Mouse (Mus musculus): Measurements from ENCODE around the gene Ephb2. TPM values are rescaled to one million over a fixed set of nuclear protein-coding genes. Genes with fewer than 3 reads are reported as not detected.

The Ephb2 gene
- total and polyA plus RNA-seq, 3 experiments = 0.08 TPM; not detected in 2

DNA sequence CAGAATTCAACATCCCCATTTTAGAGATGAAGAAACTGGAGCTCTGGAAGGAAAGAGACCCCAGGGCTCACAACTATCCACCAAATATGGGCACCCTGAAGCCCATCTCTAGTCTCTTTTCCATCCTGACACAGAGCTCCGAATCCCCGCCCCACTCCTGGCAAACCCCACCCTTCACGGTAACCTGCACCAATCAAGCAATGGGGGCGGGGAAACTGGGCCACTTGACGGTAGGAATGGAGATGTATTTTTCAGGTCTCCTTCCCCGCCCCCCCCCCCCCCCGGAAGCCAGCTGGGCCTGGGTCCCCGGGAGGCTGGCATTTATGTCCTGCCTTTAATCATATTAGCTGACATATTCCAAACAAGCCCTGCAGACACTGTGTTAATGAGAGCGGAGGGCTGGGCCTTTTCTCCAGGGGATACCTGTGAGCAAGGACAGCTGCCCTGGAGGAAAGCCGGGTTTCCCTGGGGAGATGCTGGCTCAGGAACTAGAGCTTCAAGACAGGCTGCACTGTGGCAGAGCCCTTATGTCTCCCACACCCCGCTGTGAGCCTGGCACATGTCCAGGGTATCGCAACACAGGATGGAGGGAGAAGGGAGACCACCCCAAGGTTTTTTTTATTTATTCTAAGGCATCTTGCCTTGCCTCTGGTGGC lies 32.0 kb upstream of the Ephb2 start:
- Histone ChIP-seq H3K4me3 (replicated peaks in 1 of 3; ENCODE audit: low read depth in 2 of 3, low read length in 2 of 3, poor library complexity in 1 of 3) (no peak overlapping the region), H3K4me1 (ENCODE audit: control insufficient read depth in 1 of 2, insufficient read depth in 2 of 2) (no peaks in the 10 kb centered on the region), H3K4me2 (ENCODE audit: insufficient read depth, low read depth, poor library complexity, severe bottlenecking) (no peak overlapping the region), H3K9me3 (replicated peaks; ENCODE audit: low read length) (no peaks in the 10 kb centered on the region), H3K9ac (ENCODE audit: insufficient read depth, low read depth) (no peak overlapping the region), H3K27me3 (replicated peaks) (peaks cover 82% of the 10 kb centered on the region), H3K27ac (ENCODE audit: insufficient read depth, low read depth) (no peak overlapping the region), H3K79me2 (replicated peaks; ENCODE audit: control insufficient read depth, extremely low read depth, insufficient read depth, poor library complexity, severe bottlenecking) (no peaks in the 10 kb centered on the region), H3K36me3 (replicated peaks in 1 of 2; ENCODE audit: control insufficient read depth in 1 of 2, insufficient read depth in 1 of 2, low read length in 1 of 2) (no peaks in the 10 kb centered on the region)
- TF ChIP-seq BHLHE40 (IDR thresholded peaks at IDR 0.05; ENCODE audit: low read depth, low read length) = no peak
- no peak for TF ChIP-seq ZC3H11A (IDR thresholded peaks at IDR 0.05; ENCODE audit: low read depth, low read length)
- TF ChIP-seq MAX (IDR thresholded peaks at IDR 0.05; ENCODE audit: low read length) = no peak
- TF ChIP-seq USF2 (conservative IDR thresholded peaks at IDR 0.05; ENCODE audit: low read depth, low read length) = no peak
- in situ Hi-C loops (cut with MboI; ENCODE audit: low pct_ligation_motif_present, low pct_unique_long_range_greater_than_20kb, low sequenced_read_pairs) (no loop called here), dilution Hi-C loops (cut with MboI; ENCODE audit: extremely low pct_ligation_motif_present, extremely low pct_unique_long_range_greater_than_20kb, low sequenced_read_pairs) (no loop called here)
- no peak for DNase-seq (ENCODE audit: extremely low read depth)

DNA sequence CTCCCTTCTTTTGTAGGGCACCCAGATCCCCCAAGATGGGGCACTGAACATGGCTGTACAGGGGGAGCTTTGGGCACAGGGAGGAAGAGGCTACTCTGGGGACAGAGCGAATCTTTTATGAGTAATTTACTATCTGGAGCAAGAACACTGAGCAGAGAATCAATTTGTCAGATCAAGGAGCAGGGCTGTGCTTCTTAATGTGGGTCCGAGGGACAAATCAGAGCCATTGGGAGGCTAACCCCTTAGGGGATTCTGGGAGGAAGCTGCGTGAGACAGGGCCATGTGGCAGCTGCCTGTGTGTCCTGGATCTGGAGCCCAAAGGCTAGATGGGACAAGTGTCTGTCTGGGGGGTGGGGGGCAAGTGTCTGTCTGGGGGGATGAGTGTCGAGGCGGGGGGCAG lies 29.7 kb upstream of the Ephb2 start:
- peaks cover 90% of the 10 kb centered on the region for H3K27me3 ChIP-seq (replicated peaks)
- no peaks in the 10 kb centered on the region for H3K79me2 ChIP-seq (replicated peaks; ENCODE audit: control insufficient read depth, extremely low read depth, insufficient read depth, poor library complexity, severe bottlenecking)
- no peak overlapping the region for H3K4me2 ChIP-seq (ENCODE audit: insufficient read depth, low read depth, poor library complexity, severe bottlenecking)
- in situ Hi-C loops (cut with MboI; ENCODE audit: low pct_ligation_motif_present, low pct_unique_long_range_greater_than_20kb, low sequenced_read_pairs) = no loop called here
- no peak overlapping the region for H3K4me3 ChIP-seq (replicated peaks in 1 of 3; ENCODE audit: low read depth in 2 of 3, low read length in 2 of 3, poor library complexity in 1 of 3)
- H3K9ac ChIP-seq (ENCODE audit: insufficient read depth, low read depth) = no peak overlapping the region
- dilution Hi-C loops (cut with MboI; ENCODE audit: extremely low pct_ligation_motif_present, extremely low pct_unique_long_range_greater_than_20kb, low sequenced_read_pairs) = no loop called here
- no peaks in the 10 kb centered on the region for H3K9me3 ChIP-seq (replicated peaks; ENCODE audit: low read length)
- DNase-seq (ENCODE audit: extremely low read depth) = no peak
- H3K27ac ChIP-seq (ENCODE audit: insufficient read depth, low read depth) = no peak overlapping the region
- H3K4me1 ChIP-seq (ENCODE audit: control insufficient read depth in 1 of 2, insufficient read depth in 2 of 2) = no peaks in the 10 kb centered on the region
- TF ChIP-seq ZMIZ1 (IDR thresholded peaks at IDR 0.05; ENCODE audit: low read depth, low read length) = no peak
- TF ChIP-seq NRF1 (IDR thresholded peaks at IDR 0.05; ENCODE audit: low read depth, low read length) = no peak
- no peak for TF ChIP-seq USF1 (IDR thresholded peaks at IDR 0.05; ENCODE audit: low read depth, low read length)
- no peak for TF ChIP-seq MAFK (IDR thresholded peaks at IDR 0.05; ENCODE audit: insufficient replicate concordance, low read length)
- TF ChIP-seq UBTF (IDR thresholded peaks at IDR 0.05; ENCODE audit: low read depth, low read length) = no peak
- H3K36me3 ChIP-seq (replicated peaks in 1 of 2; ENCODE audit: control insufficient read depth in 1 of 2, insufficient read depth in 1 of 2, low read length in 1 of 2) = no peaks in the 10 kb centered on the region

DNA sequence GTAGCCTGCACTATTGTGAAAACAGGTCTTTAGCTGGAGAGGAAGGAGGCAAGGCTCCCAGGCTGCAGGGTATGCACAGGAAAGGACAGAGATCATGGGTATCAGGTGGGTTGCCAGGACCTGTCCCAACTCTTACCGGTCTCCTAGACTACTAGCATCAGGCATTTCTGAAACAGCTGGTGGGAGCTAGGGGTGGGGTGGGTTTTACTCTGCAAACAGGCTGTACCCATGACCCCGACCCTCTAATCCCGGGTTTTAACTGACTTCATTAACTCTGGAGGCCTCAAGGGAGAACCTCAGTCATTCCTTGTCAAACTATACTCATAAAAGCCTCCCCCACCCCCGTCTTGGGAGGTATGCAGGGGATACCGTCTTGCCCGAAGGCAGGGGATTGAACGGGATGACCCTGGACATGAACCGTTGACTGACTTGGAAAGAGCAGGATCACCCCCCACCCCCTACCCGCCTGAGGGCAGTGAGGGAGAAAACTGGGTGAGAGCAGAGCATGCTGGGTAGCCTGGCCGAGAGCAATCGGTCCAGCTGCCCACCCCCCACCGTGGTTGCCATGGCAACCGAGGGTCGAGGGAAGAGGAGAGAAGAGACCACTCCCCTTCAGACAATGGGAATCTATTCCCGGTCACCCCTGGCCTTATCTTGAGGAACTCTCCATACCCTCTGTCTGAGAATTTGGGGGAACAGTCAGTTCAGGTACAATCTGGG lies 29.1 kb upstream of the Ephb2 start:
- H3K27me3 ChIP-seq (replicated peaks) = peaks cover 87% of the 10 kb centered on the region

More for the DNA sequence above, 29.1 kb upstream of the Ephb2 start:
- no peak overlapping the region for H3K9ac ChIP-seq (ENCODE audit: insufficient read depth, low read depth)
- peaks cover 2% of the 10 kb centered on the region for H3K9me3 ChIP-seq (replicated peaks; ENCODE audit: low read length)
- no peaks in the 10 kb centered on the region for H3K79me2 ChIP-seq (replicated peaks; ENCODE audit: control insufficient read depth, extremely low read depth, insufficient read depth, poor library complexity, severe bottlenecking)
- H3K36me3 ChIP-seq (replicated peaks in 1 of 2; ENCODE audit: control insufficient read depth in 1 of 2, insufficient read depth in 1 of 2, low read length in 1 of 2) = no peaks in the 10 kb centered on the region
- dilution Hi-C loops (cut with MboI; ENCODE audit: extremely low pct_ligation_motif_present, extremely low pct_unique_long_range_greater_than_20kb, low sequenced_read_pairs) (no loop called here), in situ Hi-C loops (cut with MboI; ENCODE audit: low pct_ligation_motif_present, low pct_unique_long_range_greater_than_20kb, low sequenced_read_pairs) (no loop called here)
- H3K4me2 ChIP-seq (ENCODE audit: insufficient read depth, low read depth, poor library complexity, severe bottlenecking) = no peak overlapping the region
- H3K4me3 ChIP-seq (replicated peaks in 1 of 3; ENCODE audit: low read depth in 2 of 3, low read length in 2 of 3, poor library complexity in 1 of 3) = no peak overlapping the region
- DNase-seq (ENCODE audit: extremely low read depth) = no peak
- TF ChIP-seq SIN3A (IDR thresholded peaks at IDR 0.05; ENCODE audit: low read length) = no peak
- no peaks in the 10 kb centered on the region for H3K4me1 ChIP-seq (ENCODE audit: control insufficient read depth in 1 of 2, insufficient read depth in 2 of 2)
- H3K27ac ChIP-seq (ENCODE audit: insufficient read depth, low read depth) = no peak overlapping the region
